Mouse (Mus musculus): ENCODE results near the gene Sh3bgrl2.

The Sh3bgrl2 gene

GRCm38 (mm10) chr9:83593811-83594210 lies 45.7 kb downstream of the Sh3bgrl2 start:
- DNase-seq = no peak

GRCm38 (mm10) chr9:83596132-83596531 lies 48.0 kb downstream of the Sh3bgrl2 start:
- no peak for DNase-seq

- no peak for DNase-seq
Measured at GRCm38 (mm10) chr9:83596646-83597481, 48.7 kb downstream of the Sh3bgrl2 start.

GRCm38 (mm10) chr9:83598047-83598446 lies 49.9 kb downstream of the Sh3bgrl2 start:
- DNase-seq = no peak

GRCm38 (mm10) chr9:83599505-83599904 lies 51.4 kb downstream of the Sh3bgrl2 start:
- DNase-seq = peak; percentile 17

GRCm38 (mm10) chr9:83600286-83601048 lies 52.3 kb downstream of the Sh3bgrl2 start:
- peak; percentile 45 for DNase-seq

- no peak for DNase-seq
Measured at GRCm38 (mm10) chr9:83602176-83602770, 54.1 kb downstream of the Sh3bgrl2 start.

- no peak for DNase-seq
Measured at GRCm38 (mm10) chr9:83603159-83603558, 55.0 kb downstream of the Sh3bgrl2 start.

GRCm38 (mm10) chr9:83605886-83606640 lies 57.9 kb downstream of the Sh3bgrl2 start:
- no peak for DNase-seq

GRCm38 (mm10) chr9:83608135-83608534 lies 60.0 kb downstream of the Sh3bgrl2 start:
- no peak for DNase-seq

- peak; percentile 76 for DNase-seq
Measured at GRCm38 (mm10) chr9:83609422-83610297, 61.5 kb downstream of the Sh3bgrl2 start.

GRCm38 (mm10) chr9:83615912-83616585 lies 67.9 kb downstream of the Sh3bgrl2 start:
- DNase-seq = no peak

GRCm38 (mm10) chr9:83616586-83617081 lies 68.5 kb downstream of the Sh3bgrl2 start:
- no peak for DNase-seq

- no peak for DNase-seq
Measured at GRCm38 (mm10) chr9:83623455-83623854, 75.3 kb downstream of the Sh3bgrl2 start.

- DNase-seq = no peak
Measured at GRCm38 (mm10) chr9:83624193-83624592, 76.1 kb downstream of the Sh3bgrl2 start.

- no peak for DNase-seq
Measured at GRCm38 (mm10) chr9:83625085-83625484, 77.0 kb downstream of the Sh3bgrl2 start.

GRCm38 (mm10) chr9:83628669-83629612 lies 80.8 kb downstream of the Sh3bgrl2 start:
- DNase-seq = no peak

- no peak for DNase-seq
Measured at GRCm38 (mm10) chr9:83630341-83630740, 82.2 kb downstream of the Sh3bgrl2 start.

- DNase-seq = no peak
Measured at GRCm38 (mm10) chr9:83631920-83632319, 83.8 kb downstream of the Sh3bgrl2 start.

- DNase-seq = no peak
Measured at GRCm38 (mm10) chr9:83634703-83635102, 86.6 kb downstream of the Sh3bgrl2 start.

Data from cerebellum, adult 11 months (tissue).